In the genomic region with DNA sequence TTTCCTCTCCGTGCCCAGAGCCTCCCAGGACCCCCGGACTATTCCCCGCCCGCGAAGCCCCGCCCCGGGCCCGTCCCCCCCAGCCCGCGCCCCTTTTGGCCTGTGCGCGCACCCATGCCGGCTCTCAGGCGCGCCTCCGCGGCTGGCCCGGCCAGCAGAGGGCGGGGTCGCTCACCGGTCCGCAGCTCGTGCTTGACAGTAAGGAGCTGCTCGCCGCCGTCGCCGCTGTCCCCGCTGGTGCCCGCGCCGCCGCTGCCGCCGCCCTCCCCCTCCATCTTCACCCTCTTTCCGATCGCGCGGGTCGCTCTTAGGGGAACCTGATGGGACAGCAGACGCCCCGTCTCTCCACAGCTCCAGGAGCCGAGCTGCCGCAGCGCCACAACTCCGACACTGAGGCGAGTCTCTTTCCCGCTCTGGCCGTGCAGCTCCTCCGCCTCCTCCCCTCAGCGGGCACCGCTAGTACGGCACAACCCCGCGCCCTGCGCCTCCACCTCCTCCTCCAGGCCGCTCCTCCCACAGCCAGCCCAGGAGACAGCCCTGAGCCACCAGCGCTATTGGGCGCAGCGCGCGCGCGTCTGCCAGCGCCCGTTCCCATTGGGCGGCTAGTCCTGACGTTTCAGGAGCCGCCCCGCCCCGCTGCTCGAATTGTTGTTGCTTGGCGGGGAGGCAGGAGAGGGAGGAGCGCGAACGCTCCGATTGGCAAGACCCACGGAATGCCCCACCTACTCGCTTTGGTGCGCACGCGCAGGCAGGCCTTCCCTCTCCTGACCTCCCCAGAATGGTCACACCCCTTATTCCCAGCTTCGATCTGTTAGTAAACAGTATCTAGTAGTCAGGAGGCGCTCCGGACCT, we compare ENCODE assay signal across 8 mouse cellular contexts. TPM values are rescaled to one million over a fixed set of nuclear protein-coding genes. Genes with fewer than 3 reads are reported as not detected.
A peak's percentile ranks its signal among the peaks of the same experiment; 100 is the strongest.
DNase-seq lines count a peak whose midpoint lies in the region; ATAC-seq lines count a peak whose summit lies in the region.

No protein-coding gene starts in this region.

- H3K4me1 ChIP-seq in hindbrain, embryonic 15.5 days (replicated peaks) = peaks cover 22% of the 10 kb centered on the region

- ATAC-seq in hindbrain, embryonic 15.5 days (ENCODE audit: low FRiP score, low read depth) = peak; percentile 99

- peak; percentile 100 for DNase-seq in T-cell, adult 2 months (ENCODE audit: low spot score)
- peak; percentile 98 to 99 for DNase-seq in cerebellum, postnatal 36 days
- DNase-seq in frontal cortex, postnatal 36 days (ENCODE audit: low spot score in 2 of 2) = peak; percentile 99 to 100
- peak; percentile 99 for DNase-seq in left cerebral cortex, adult 11 months (ENCODE audit: low spot score)
- DNase-seq in lung, postnatal 4 days = peak; percentile 99 to 100
- DNase-seq in retina, postnatal 7 days (ENCODE audit: low read depth, low spot score) = peak; percentile 99
- peak; percentile 97 for DNase-seq in urinary bladder, adult 2 months (ENCODE audit: low spot score)

- H3K9me3 ChIP-seq in hindbrain, embryonic 15.5 days = no peaks in the 10 kb centered on the region

- H3K36me3 ChIP-seq in hindbrain, embryonic 15.5 days = no peaks in the 10 kb centered on the region

- under 1% methylated on average over 80 of the region's 85 CpGs for WGBS in hindbrain, embryonic 15.5 days

- peak overlapping the region; percentile 81 for H3K4me2 ChIP-seq in hindbrain, embryonic 15.5 days

- H3K9ac ChIP-seq in hindbrain, embryonic 15.5 days = peak overlapping the region; percentile 90

- H3K27ac ChIP-seq in hindbrain, embryonic 15.5 days (replicated peaks) = peak overlapping the region; percentile 96

- peak overlapping the region; percentile 96 for H3K4me3 ChIP-seq in hindbrain, embryonic 15.5 days

- H3K27me3 ChIP-seq in hindbrain, embryonic 15.5 days = no peaks in the 10 kb centered on the region

RNA-seq across cellular contexts. Expression of gene Rps6ka5, which starts 2.0 kb away (rescaled TPM):
- polyA plus RNA-seq in hindbrain, embryonic 15.5 days (2015; fragmentation: Nextera tagmentation; extraction: Ambion mirVana) = 6.3 and 6.8 TPM in 2 replicates
- polyA plus RNA-seq in urinary bladder, adult 2 months (2012; rRNA removed) = 5.2 and 7.2 TPM in 2 replicates

RNA-seq across cellular contexts. Expression of gene Dglucy, which starts 54.0 kb away (rescaled TPM):
- polyA plus RNA-seq in hindbrain, embryonic 15.5 days (2015; fragmentation: Nextera tagmentation; extraction: Ambion mirVana) = 2.9 and 3.5 TPM in 2 replicates
- polyA plus RNA-seq in urinary bladder, adult 2 months (2012; rRNA removed) = 20.0 and 23.8 TPM in 2 replicates

Comparison
In these comparisons a context has a peak if more than half of its experiments do, and no peak if none do; other contexts are left out.
1. Peak in every context shown above with its lines: DNase-seq, ATAC-seq, H3K4me3 ChIP-seq and H3K27ac ChIP-seq.